Mouse (Mus musculus) adrenal gland, adult 10 weeks (tissue): ENCODE data around the gene Parp11. TPM values are rescaled to one million over a fixed set of nuclear protein-coding genes. Genes with fewer than 3 reads are reported as not detected.

ENCODE experiments used
- polyA plus RNA-seq: library from polyadenylated mRNA; stranded (reverse); fragments of 350-450 nt; fragmentation: Illumina TruSeq; extraction: RNeasy Lipid Tissue Mini Kit (QIAGEN cat#74804); gene quantifications from one replicate; pipeline ENCODE4 v1.2.3, GENCODE M21; 2014; ENCODE audit warnings: low read depth, low replicate concordance

Parp11 gene
- 19.5 TPM for polyA plus RNA-seq

GRCm38 (mm10) chr6:127446436-127446890 lies at the start of gene Parp11:
Gene Parp11, plus strand, starts transcription at chr6:127446840.

Other genes starting within 250 kb of the Parp11 start
- gene Cracr2a, start 114.5 kb downstream of the Parp11 start, polyA plus RNA-seq: 1.6 TPM